Mouse (Mus musculus) frontal cortex, adult 2 months (tissue): ENCODE measurements at regions not wholly inside any gene's neighbourhood (a gene's known extent, or its start where the extent isn't known, plus 50 kb on each side); places are given as distances from the start of the nearest gene placed in this dataset.
"Not testable (repeated sequence)": the region's sequence is repeated elsewhere in the genome, so short reads cannot be mapped to it uniquely, and the experiment has no call there.

Source experiments
- DNase-seq, 2 experiments: peaks; one replicate each; pipeline ENCODE4 v3.0.0; 2022; ENCODE audit warnings: low spot score in 1 of 2; ENCODE audit errors: extremely low spot score in 1 of 2

DNA sequence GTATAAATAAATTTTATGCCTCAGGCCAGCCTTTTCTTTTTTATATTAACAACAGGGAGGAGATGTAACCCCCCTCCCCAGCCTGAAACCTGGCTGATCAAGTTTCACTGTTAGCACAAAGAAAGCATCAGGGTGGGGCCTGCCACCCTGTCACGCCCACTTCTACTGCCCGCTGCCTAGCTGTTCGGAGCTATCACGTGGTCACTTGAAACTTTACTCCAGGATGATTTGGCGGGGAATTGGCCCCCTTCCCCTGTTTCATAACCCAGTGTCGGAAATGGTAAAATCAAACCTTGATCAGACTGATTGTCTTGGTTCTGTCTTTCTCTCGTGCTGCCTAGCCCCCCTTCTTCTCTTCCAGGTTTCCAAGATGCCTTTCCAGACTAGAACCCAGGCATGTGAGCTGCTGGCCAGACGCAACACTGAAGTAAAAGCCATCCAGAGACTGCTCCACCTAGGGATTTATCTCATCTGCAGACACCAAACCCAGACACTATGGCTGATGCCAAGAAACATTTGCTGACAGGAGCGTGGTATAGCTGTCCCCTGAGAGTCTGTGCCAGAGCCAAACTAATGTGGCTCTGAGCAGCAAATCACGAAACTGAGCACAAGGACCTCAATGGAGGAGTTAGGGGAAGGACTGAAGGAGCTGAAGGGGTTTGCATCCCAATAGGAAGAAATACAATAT, 1386.6 kb upstream of the 1700008P02Rik start:
- no peak for DNase-seq

DNA sequence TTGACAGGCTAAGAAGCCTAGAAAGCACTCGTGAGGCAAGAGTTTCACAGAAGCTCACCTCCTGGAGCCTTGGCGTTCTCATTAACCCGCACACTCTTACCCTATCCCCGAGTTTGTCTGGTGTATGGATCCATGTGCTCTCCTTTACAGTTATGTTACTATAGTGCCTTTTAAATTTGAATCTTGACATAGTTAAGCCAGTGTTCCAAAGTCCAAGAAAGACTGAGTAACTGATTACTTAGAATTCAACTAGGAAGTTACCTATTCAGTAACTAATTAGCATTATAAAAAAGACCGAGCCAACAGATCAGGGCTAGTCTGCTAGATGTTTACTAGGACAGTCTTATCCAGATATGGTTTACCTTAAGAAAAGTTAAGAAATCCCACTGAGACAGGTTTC, 1386.0 kb upstream of the 1700008P02Rik start:
- no peak for DNase-seq

DNA sequence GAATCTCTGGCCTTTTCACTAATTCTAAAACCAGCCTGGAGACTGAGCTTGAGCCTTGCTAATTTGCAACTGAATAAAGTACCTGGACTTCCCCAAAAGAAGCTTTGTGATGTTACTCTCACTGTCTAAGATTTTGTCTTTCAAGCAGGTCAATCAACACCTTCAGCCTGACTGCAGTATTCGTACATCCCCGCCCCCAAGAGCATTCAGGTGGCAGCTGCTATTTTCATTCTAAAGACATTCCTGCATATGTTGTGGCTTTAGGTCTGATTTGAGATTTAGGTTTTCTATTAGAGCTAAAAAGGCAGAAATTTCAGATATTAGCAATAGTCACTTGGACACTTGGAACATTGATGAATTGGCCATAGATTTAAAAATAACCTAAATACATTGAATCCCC, 1385.4 kb upstream of the 1700008P02Rik start:
- DNase-seq = not testable (repeated sequence)

DNA sequence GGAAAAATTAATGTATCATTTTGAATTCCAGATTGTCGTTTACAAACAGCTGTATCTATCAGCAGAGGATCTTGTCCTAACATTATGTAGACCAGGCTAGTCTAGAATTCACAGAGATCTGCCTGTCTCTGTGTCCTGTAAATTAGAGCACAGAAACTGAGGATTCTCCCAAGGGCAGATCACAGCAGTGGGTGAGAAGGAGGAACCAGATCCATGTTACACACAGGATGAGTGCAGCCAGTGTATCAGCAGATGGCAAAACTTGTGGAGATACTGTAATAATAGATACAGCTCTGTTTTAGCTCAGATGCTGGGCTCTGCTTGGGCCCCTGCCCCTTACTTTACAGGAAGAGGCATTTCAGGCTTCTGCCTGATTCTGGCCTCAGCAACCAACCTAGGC, 1384.0 kb upstream of the 1700008P02Rik start:
- DNase-seq = no peak

DNA sequence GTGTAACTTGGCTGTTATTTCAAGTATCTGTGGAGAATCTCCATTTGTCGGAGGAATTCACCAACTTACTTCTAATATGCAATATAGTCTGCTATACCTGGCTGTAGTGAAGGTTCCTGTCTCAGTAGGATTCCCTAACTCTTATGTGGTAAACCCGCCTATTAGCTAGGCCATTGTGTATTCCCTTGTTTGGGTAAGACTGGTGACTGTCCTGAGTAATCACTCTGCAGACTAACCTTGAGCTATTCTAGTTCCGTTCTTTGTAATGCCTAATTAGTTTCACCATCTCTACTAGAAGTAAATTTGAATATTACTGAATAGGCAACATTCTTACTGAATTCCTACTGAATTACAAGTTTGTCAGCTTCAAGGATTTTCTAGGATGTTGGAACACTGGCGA, 1380.8 kb upstream of the 1700008P02Rik start:
- no peak for DNase-seq

DNA sequence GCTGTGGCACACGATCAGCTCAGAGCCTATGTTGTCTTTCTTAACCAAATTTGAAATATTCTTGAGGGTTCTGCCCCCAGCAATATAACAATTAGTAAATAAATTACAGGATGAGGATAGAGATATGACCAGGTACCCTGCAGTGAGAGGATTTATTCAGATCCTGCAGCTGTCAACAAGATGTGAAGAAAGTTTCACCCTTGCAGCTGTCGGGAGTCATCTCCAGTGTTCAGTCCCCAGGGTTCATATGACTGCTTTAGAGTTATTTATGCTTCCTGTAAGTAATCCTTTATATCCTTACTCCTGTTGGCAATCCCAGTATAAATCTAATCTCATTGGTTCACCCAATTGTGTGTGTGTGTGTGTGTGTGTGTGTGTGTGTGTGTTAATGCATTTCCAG, 1372.1 kb upstream of the 1700008P02Rik start:
- no peak for DNase-seq

DNA sequence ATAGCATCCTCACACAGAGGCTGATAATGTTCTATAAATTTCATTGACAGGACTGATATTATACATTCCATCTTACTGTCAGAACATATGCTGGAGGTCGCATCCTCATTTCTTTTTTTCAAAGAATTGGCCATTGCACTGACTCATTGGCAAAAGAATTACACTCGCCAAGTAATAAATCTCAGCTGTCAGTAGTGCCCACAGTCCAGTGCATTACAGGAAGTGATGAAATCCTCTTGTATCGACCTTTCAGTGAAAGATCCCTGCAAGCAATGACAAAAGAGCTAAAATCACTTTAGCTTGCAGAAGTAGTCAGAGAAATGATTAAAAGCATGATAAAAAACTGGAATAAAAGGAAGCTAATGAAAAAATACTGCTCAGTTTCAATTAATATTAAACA, 1353.0 kb upstream of the 1700008P02Rik start:
- no peak for DNase-seq

DNA sequence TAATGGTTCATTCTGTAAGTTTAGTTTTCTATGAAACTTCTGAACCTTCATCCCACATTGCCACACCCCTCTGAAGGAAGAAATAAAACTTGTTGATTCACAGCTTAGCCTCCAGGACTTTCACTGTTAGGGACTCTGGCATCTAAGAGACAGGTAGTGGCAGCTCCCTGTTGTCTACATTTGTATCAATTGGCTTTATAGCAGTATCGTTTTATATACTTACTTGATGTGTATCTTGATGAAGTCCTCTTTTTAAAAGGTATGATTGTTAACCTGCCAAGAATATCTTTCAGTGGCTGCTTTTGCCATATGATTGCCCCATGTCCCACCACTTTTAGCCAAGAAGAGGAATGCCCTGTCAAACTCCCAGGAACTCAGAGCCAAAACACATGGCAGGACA, 1333.7 kb upstream of the 1700008P02Rik start:
- DNase-seq = no peak

DNA sequence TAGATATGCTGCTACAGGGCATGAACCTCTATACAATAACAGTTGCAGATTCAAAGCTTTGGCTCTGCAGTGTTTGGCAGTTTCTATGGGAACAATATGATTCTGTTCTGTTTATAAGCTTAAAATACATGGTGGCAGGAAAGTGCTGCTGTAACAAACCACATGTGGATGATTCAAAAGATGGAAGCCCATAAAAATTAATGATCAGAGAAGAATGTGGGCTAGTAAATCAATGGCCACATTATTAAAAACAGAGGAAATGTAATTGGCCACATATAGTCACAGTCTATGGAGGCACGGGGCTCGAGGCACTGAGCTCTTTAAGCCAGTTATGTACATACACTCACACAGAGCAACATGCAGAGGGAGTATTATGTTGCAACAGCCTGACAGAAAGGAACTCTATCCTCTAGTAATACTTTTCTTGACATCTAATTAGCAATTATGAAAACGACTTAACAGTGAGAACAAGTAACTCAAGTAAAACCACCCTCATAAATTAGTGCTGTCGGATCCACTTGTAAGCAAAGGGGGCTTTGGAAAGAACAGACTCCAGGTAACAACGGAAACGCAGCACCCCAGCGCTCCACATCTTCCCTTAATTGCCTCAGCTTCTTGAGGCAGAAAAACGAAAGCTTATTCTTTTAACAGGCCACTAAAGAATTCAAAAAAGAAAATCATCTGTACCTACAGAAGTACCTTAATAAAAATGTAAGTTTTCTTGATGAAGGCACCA, 1323.6 kb upstream of the 1700008P02Rik start:
- DNase-seq = no peak
